Mouse (Mus musculus) thymus, adult 2 months (tissue): ENCODE results near the gene Hes3. TPM values are rescaled to one million over a fixed set of nuclear protein-coding genes. Genes with fewer than 3 reads are reported as not detected.

Experiments
- DNase-seq: peaks from one replicate; pipeline ENCODE4 v3.0.0; 2021
- H3K27ac ChIP-seq: fragments of 200-500 bp; 2 replicates; pipeline ENCODE4 v1.5.1; 2012; ENCODE audit warnings: low read length, control low read depth; ENCODE audit not compliant: control insufficient read depth, insufficient read depth
- H3K27me3 ChIP-seq: fragments of 200-500 bp; 2 replicates; pipeline ENCODE4 v1.6.1; 2012; ENCODE audit warnings: mild to moderate bottlenecking, low read length, moderate library complexity, mixed read lengths; ENCODE audit not compliant: control insufficient read depth, insufficient read depth
- H3K36me3 ChIP-seq: fragments of 200-500 bp; 2 replicates; pipeline ENCODE4 v1.6.1; 2012; ENCODE audit warnings: mild to moderate bottlenecking, low read length, moderate library complexity; ENCODE audit not compliant: control insufficient read depth, insufficient read depth
- H3K4me1 ChIP-seq: fragments of 200-500 bp; replicated peaks from 2 replicates; pipeline ENCODE4 v1.6.1; 2012; ENCODE audit warnings: low read length; ENCODE audit not compliant: control insufficient read depth, insufficient read depth
- H3K4me3 ChIP-seq: fragments of 200-500 bp; 2 replicates; pipeline ENCODE4 v1.5.1; 2012; ENCODE audit warnings: mild to moderate bottlenecking, low read length, control low read depth, moderate library complexity; ENCODE audit not compliant: control insufficient read depth, insufficient read depth
- CTCF ChIP-seq: fragments of 200-500 bp; IDR thresholded peaks from 2 replicates; pipeline ENCODE4 v1.5.1; 2012; ENCODE audit warnings: mild to moderate bottlenecking, control low read depth, low read length, moderate library complexity, borderline replicate concordance; ENCODE audit not compliant: control insufficient read depth, poor library complexity, insufficient read depth; ENCODE audit errors: extremely low read depth
- POLR2A ChIP-seq: fragments of 200-500 bp; IDR thresholded peaks from 2 replicates; pipeline ENCODE4 v1.6.1; 2012; ENCODE audit warnings: mild to moderate bottlenecking, low read length, control low read depth, moderate library complexity; ENCODE audit not compliant: control insufficient read depth, poor library complexity, insufficient read depth; ENCODE audit errors: extremely low read depth
- WGBS: fragments of 180-500 bp; shearing (Covaris S2); methylation state at CpG from one replicate; pipeline ENCODE4 v1.1.7; 2018; 5-methylcytosine and 5-hydroxymethylcytosine counted together
- polyA plus RNA-seq: library from polyadenylated mRNA; depleted of rRNA; stranded (reverse); fragments of >200 nt; gene quantifications from 2 replicates; pipeline ENCODE4 v1.2.3, GENCODE M21; 2012

The Hes3 gene
- polyA plus RNA-seq, 1 experiment = 0.19 TPM

DNA sequence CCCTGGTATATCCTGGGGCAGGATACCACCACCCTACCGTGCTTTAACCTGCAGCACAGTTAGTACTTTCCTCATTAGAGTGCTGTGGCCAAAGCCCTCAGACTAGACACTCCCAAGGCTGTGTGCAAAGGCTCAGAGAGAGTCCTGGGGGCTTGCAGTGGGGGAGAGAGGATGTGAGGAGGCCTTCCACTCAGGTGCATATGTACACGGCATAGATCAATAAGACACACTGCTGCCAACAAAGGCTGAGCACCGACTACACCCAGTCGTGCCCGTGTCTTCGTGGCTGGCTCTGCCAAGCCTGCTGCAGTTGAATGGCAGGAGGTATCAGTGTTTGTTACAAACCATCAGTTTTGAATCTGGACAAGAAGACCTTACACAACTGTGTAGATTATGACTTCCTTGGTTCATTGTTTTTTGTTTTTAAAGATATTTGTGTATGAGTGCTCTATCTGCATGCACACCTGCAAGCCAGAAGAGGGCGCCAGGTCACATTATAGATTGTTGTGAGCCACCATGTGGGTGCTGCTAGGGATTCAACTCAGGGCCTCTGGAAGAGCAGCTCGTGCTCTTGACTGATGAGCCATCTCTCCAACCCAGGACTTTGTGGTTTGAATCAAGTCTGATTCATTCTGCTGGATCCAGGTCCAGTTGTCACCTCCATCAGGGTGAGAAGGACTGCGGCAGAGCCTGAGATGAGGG lies 26.4 kb downstream of the Hes3 start:
- no peak overlapping the region for H3K27ac ChIP-seq
- 97% methylated on average over 9 of the region's 9 CpGs for WGBS
- no peaks in the 10 kb centered on the region for H3K36me3 ChIP-seq
- H3K4me1 ChIP-seq = no peaks in the 10 kb centered on the region
- H3K27me3 ChIP-seq = no peaks in the 10 kb centered on the region
- no peak for DNase-seq
- H3K4me3 ChIP-seq = no peak overlapping the region
- no peak for TF ChIP-seq POLR2A
- no peak for TF ChIP-seq CTCF

DNA sequence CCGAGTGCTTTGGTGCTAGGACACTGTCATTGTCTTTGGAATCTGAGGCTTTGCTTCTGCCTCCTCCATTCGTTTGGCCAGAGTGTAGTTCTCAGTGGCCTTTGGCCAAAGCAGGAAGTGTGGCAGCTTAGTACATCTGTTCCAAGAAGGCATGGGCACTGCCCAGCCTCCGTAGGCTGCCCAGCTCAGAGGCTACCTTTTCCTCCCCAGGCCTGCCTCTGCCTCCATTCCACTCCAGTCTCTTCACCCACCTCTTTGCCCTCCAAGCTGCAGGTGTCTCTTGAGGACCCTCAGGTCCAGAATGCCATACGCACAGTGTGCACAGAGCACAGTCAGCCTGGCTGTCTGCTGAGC lies 27.3 kb downstream of the Hes3 start:
- H3K27me3 ChIP-seq = no peaks in the 10 kb centered on the region
- no peaks in the 10 kb centered on the region for H3K4me1 ChIP-seq
- DNase-seq = no peak
- no peak overlapping the region for H3K27ac ChIP-seq
- WGBS = 91% methylated on average over 4 of the region's 4 CpGs
- H3K4me3 ChIP-seq = no peak overlapping the region
- no peaks in the 10 kb centered on the region for H3K36me3 ChIP-seq
- TF ChIP-seq POLR2A = no peak
- TF ChIP-seq CTCF = no peak

DNA sequence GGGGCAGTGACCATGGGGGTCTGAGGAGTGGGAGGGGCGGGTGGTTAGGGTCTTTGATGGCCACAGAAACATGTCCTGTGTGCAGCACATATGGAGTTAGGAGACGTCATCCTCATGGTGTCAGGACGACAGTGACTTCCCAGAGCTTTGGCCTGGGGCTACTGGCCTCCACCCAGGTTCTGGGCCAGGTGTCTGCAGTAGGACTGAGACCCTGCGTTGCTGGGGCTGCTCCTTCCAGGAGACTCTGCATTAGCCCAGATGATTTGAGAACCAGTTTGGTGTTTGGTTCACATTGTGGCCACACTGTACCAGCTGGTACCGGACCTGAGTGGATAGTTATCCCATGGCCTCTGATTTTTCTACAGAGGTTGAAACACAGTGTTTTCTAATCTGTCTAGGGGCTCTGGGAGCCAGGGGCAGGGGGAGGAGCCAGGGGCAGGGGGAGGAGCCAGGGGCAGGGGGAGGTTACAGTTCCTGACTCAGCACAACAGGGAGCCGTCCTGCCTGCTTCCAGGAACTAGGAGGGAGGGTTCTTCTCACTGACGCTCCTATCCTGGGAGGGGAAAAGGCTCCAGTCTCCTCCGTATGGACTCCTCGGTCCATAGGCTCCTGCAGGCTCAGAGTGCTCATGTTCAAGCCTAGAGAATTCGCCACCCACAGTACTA lies 27.8 kb downstream of the Hes3 start:
- H3K27ac ChIP-seq = no peak overlapping the region
- H3K27me3 ChIP-seq = no peaks in the 10 kb centered on the region
- no peaks in the 10 kb centered on the region for H3K4me1 ChIP-seq
- no peak overlapping the region for H3K4me3 ChIP-seq
- no peaks in the 10 kb centered on the region for H3K36me3 ChIP-seq
- no peak for DNase-seq
- WGBS = 95% methylated on average over 10 of the region's 10 CpGs
- TF ChIP-seq CTCF (no peak), POLR2A (no peak)

DNA sequence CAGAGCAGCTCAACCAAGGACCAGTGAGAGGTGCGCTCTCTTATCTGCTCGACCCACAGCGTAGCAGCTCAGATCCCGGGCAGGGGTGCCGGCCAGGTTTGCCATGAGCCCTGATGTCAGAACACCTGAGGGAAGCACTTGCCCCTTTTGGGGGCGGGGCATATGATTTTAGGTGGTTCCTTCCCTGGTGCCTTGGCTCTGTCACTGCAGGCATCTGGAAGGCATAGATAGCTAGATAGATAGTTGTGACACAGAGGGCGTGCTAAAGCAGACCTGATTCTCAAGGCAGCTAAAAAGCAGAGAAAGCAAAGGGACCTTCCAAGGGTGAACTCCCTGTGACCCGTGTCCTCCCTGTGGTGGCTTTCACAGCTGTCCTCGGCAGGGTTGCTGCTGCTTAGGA lies 28.4 kb downstream of the Hes3 start:
- H3K36me3 ChIP-seq = no peaks in the 10 kb centered on the region
- DNase-seq = no peak
- H3K4me1 ChIP-seq = no peaks in the 10 kb centered on the region
- no peak for TF ChIP-seq CTCF
- TF ChIP-seq POLR2A = no peak
- WGBS = 95% methylated on average over 9 of the region's 9 CpGs
- no peak overlapping the region for H3K4me3 ChIP-seq
- no peak overlapping the region for H3K27ac ChIP-seq
- H3K27me3 ChIP-seq = no peaks in the 10 kb centered on the region

DNA sequence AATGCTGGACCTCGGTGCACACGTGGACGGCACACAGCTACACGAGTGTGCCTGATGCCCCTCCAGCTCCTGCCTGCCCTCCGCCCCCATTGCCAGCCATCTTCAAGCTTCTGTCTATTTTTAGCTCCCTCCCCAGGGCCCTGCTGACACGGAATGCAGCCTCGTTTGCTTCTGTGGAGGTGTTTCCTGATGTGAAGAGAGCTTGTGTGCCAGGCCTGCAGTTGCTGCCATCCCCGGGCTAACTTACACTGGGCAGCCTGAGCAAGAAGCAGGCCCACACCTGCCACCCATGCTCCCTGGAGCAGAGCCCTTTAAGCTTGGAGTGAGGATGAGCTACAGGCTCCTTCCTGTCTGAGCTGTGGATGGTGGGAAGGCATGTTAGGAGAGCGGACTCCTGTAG lies 29.3 kb downstream of the Hes3 start:
- DNase-seq = no peak
- WGBS = 91% methylated on average over 9 of the region's 9 CpGs
- Histone ChIP-seq H3K27ac (no peak overlapping the region), H3K4me1 (no peaks in the 10 kb centered on the region), H3K4me3 (no peak overlapping the region), H3K36me3 (no peaks in the 10 kb centered on the region), H3K27me3 (no peaks in the 10 kb centered on the region)
- TF ChIP-seq CTCF (no peak), POLR2A (no peak)

DNA sequence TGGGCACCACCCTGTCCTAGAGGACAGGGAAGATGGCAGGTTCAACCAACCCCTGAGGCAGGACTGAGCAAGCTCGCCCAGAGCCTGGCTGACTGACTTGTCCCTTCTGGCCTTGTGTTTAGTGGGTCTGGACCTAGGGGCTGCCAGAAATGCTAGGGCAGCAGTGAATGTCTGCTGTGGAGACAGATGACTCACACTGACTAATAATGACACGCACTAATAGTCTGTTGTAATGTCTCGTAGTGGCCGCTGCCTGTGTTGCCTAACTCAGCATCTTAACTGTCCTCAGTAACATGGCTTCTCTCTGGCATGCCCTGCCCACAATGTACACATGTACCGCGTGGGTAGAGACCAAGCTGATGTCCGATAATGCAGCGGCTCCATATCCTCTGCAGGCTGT lies 31.0 kb downstream of the Hes3 start:
- no peaks in the 10 kb centered on the region for H3K36me3 ChIP-seq
- H3K27ac ChIP-seq = no peak overlapping the region
- H3K4me3 ChIP-seq = no peak overlapping the region
- 94% methylated on average over 8 of the region's 8 CpGs for WGBS
- no peak for DNase-seq
- no peaks in the 10 kb centered on the region for H3K4me1 ChIP-seq
- no peaks in the 10 kb centered on the region for H3K27me3 ChIP-seq
- TF ChIP-seq POLR2A (no peak), CTCF (no peak)
